Mouse (Mus musculus): ENCODE results near the gene Xpc. TPM values are rescaled to one million over a fixed set of nuclear protein-coding genes. Genes with fewer than 3 reads are reported as not detected.

Gene Xpc
- polyA plus RNA-seq, 2 experiments: 2.8 to 3.7 TPM

- H3K36me3 ChIP-seq (replicated peaks; ENCODE audit: control insufficient read depth, insufficient read depth, low read depth): 0 out of 2 replicates have a peak, but pooled peaks cover 2% of the 10 kb centered on the region
- 72% methylated on average over 7 of the region's 7 CpGs for WGBS (ENCODE audit: insufficient replicate concordance)
- no peak for ATAC-seq (ENCODE audit: insufficient read depth)
- H3K4me2 ChIP-seq (ENCODE audit: low read depth): no peak overlapping the region
- H3K27me3 ChIP-seq (ENCODE audit: control insufficient read depth, insufficient read depth, low read length): no peaks in the 10 kb centered on the region
- TF ChIP-seq EP300 (IDR thresholded peaks at IDR 0.05; ENCODE audit: low read depth) (no peak), CTCF (IDR thresholded peaks at IDR 0.05; ENCODE audit: low read depth) (no peak)
- no peak overlapping the region for H3K27ac ChIP-seq
- no peak overlapping the region for H3K4me3 ChIP-seq (ENCODE audit: insufficient read depth in 1 of 2, low read depth in 2 of 2, low read length in 2 of 2)
- no peaks in the 10 kb centered on the region for H3K4me1 ChIP-seq (replicated peaks; ENCODE audit: control insufficient read depth in 2 of 2, insufficient read depth in 2 of 2, low read length in 1 of 2)
- H3K9ac ChIP-seq (replicated peaks): no peak overlapping the region
- no peak for DNase-seq (ENCODE audit: low read depth in 3 of 3, low spot score in 3 of 3)
- H3K9me3 ChIP-seq (ENCODE audit: control insufficient read depth, low read length): no peaks in the 10 kb centered on the region
Measured at GRCm38 (mm10) chr6:91528265-91528664, 12.6 kb upstream of the Xpc start.

GRCm38 (mm10) chr6:91527227-91527860, 11.7 kb upstream of the Xpc start:
- peaks cover 8% of the 10 kb centered on the region; the same call in 1 of the 2 replicates for H3K36me3 ChIP-seq (replicated peaks; ENCODE audit: control insufficient read depth, insufficient read depth, low read depth)
- ATAC-seq (ENCODE audit: insufficient read depth): no peak
- H3K4me3 ChIP-seq (ENCODE audit: insufficient read depth in 1 of 2, low read depth in 2 of 2, low read length in 2 of 2): no peak overlapping the region
- H3K9me3 ChIP-seq (ENCODE audit: control insufficient read depth, low read length): no peaks in the 10 kb centered on the region
- H3K4me1 ChIP-seq (replicated peaks; ENCODE audit: control insufficient read depth in 2 of 2, insufficient read depth in 2 of 2, low read length in 1 of 2): no peaks in the 10 kb centered on the region
- H3K4me2 ChIP-seq (ENCODE audit: low read depth): no peak overlapping the region
- no peak overlapping the region for H3K9ac ChIP-seq (replicated peaks)
- DNase-seq (ENCODE audit: low read depth in 3 of 3, low spot score in 3 of 3): no peak
- no peaks in the 10 kb centered on the region for H3K27me3 ChIP-seq (ENCODE audit: control insufficient read depth, insufficient read depth, low read length)
- no peak overlapping the region for H3K27ac ChIP-seq
- WGBS (ENCODE audit: insufficient replicate concordance): 45% methylated on average over 5 of the region's 5 CpGs
- TF ChIP-seq CTCF (IDR thresholded peaks at IDR 0.05; ENCODE audit: low read depth) (peak; percentile 34; the same call in 1 of the 2 replicates), EP300 (IDR thresholded peaks at IDR 0.05; ENCODE audit: low read depth) (no peak)

- ATAC-seq (ENCODE audit: insufficient read depth) (no peak), DNase-seq (ENCODE audit: low read depth in 3 of 3, low spot score in 3 of 3) (no peak)
- Histone ChIP-seq H3K9ac (replicated peaks) (no peak overlapping the region), H3K36me3 (replicated peaks; ENCODE audit: control insufficient read depth, insufficient read depth, low read depth) (peaks cover 25% of the 10 kb centered on the region), H3K4me3 (ENCODE audit: insufficient read depth in 1 of 2, low read depth in 2 of 2, low read length in 2 of 2) (no peak overlapping the region), H3K27ac (no peak overlapping the region), H3K9me3 (ENCODE audit: control insufficient read depth, low read length) (no peaks in the 10 kb centered on the region), H3K4me2 (ENCODE audit: low read depth) (no peak overlapping the region), H3K4me1 (replicated peaks; ENCODE audit: control insufficient read depth in 2 of 2, insufficient read depth in 2 of 2, low read length in 1 of 2) (no peaks in the 10 kb centered on the region), H3K27me3 (ENCODE audit: control insufficient read depth, insufficient read depth, low read length) (no peaks in the 10 kb centered on the region)
- TF ChIP-seq CTCF (IDR thresholded peaks at IDR 0.05; ENCODE audit: low read depth) (no peak), EP300 (IDR thresholded peaks at IDR 0.05; ENCODE audit: low read depth) (no peak)
- 82% methylated on average over 4 of the region's 4 CpGs for WGBS (ENCODE audit: insufficient replicate concordance)
Measured at GRCm38 (mm10) chr6:91525544-91525943, 9.9 kb upstream of the Xpc start.

GRCm38 (mm10) chr6:91522816-91523215, 7.1 kb upstream of the Xpc start:
- H3K4me2 ChIP-seq (ENCODE audit: low read depth): no peak overlapping the region
- ATAC-seq (ENCODE audit: insufficient read depth) (no peak), DNase-seq (ENCODE audit: low read depth in 3 of 3, low spot score in 3 of 3) (no peak)
- H3K4me3 ChIP-seq (ENCODE audit: insufficient read depth in 1 of 2, low read depth in 2 of 2, low read length in 2 of 2): no peak overlapping the region
- no peak for TF ChIP-seq CTCF (IDR thresholded peaks at IDR 0.05; ENCODE audit: low read depth)
- no peak for TF ChIP-seq EP300 (IDR thresholded peaks at IDR 0.05; ENCODE audit: low read depth)
- H3K36me3 ChIP-seq (replicated peaks; ENCODE audit: control insufficient read depth, insufficient read depth, low read depth): peaks cover 45% of the 10 kb centered on the region
- H3K9me3 ChIP-seq (ENCODE audit: control insufficient read depth, low read length): no peaks in the 10 kb centered on the region
- no peak overlapping the region for H3K9ac ChIP-seq (replicated peaks)
- no peaks in the 10 kb centered on the region for H3K27me3 ChIP-seq (ENCODE audit: control insufficient read depth, insufficient read depth, low read length)
- H3K27ac ChIP-seq: no peak overlapping the region
- WGBS (ENCODE audit: insufficient replicate concordance): 82% methylated on average over 5 of the region's 5 CpGs
- H3K4me1 ChIP-seq (replicated peaks; ENCODE audit: control insufficient read depth in 2 of 2, insufficient read depth in 2 of 2, low read length in 1 of 2): no peaks in the 10 kb centered on the region

GRCm38 (mm10) chr6:91518454-91519020, 2.8 kb upstream of the Xpc start:
- WGBS (ENCODE audit: insufficient replicate concordance): 72% methylated on average over 7 of the region's 7 CpGs
- ATAC-seq (ENCODE audit: insufficient read depth) (no peak), DNase-seq (ENCODE audit: low read depth in 3 of 3, low spot score in 3 of 3) (no peak)
- no peak overlapping the region for H3K27ac ChIP-seq
- no peaks in the 10 kb centered on the region for H3K27me3 ChIP-seq (ENCODE audit: control insufficient read depth, insufficient read depth, low read length)
- peaks cover 49% of the 10 kb centered on the region for H3K36me3 ChIP-seq (replicated peaks; ENCODE audit: control insufficient read depth, insufficient read depth, low read depth)
- no peaks in the 10 kb centered on the region for H3K9me3 ChIP-seq (ENCODE audit: control insufficient read depth, low read length)
- TF ChIP-seq EP300 (IDR thresholded peaks at IDR 0.05; ENCODE audit: low read depth) (no peak), CTCF (IDR thresholded peaks at IDR 0.05; ENCODE audit: low read depth) (no peak)
- no peak overlapping the region for H3K9ac ChIP-seq (replicated peaks)
- no peak overlapping the region for H3K4me3 ChIP-seq (ENCODE audit: insufficient read depth in 1 of 2, low read depth in 2 of 2, low read length in 2 of 2)
- H3K4me2 ChIP-seq (ENCODE audit: low read depth): no peak overlapping the region
- H3K4me1 ChIP-seq (replicated peaks; ENCODE audit: control insufficient read depth in 2 of 2, insufficient read depth in 2 of 2, low read length in 1 of 2): peaks cover 9 to 14% of the 10 kb centered on the region in 2 experiments

Data from liver, embryonic 14.5 days (tissue).